Comparison of ENCODE assay signal across 22 mouse cellular contexts in the genomic region with DNA sequence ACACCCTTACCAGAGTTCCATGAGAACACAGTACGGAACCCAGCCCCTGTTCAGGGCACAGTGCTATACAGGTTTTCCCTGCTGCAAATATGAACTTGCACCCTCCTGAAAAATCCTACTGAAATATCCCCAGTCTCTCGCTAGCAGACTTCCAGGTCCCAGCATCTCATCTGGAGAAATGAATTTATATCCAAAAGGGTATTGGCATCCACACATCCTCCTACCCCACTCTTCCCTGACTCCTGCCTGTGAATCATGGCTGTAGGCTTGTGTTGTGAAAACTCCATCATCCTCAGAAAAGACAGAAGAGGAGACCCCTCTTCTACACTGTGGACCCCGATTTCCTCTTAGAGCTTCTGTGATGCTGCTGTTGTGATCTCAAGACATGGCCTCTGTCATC.
"Had no signal": no experiment of that assay in that cellular context is flagged by ENCODE, and none has a peak within 500 bp of the region (broad histone marks: within the 10 kb centered on the region; RNA-seq: fewer than 3 reads in every experiment).

No protein-coding gene starts in this region.

- DNase-seq: kidney, postnatal 25 days; layer of hippocampus, adult 9-11 months; left cerebral cortex, postnatal 4 days; liver, postnatal 0 days; lung, embryonic 14.5 days; retina, postnatal 1 day; right cerebral cortex, postnatal 25 days; spleen, adult 18-20 months; thymus, postnatal 25 days had no signal

- H3K9me3 ChIP-seq: limb, embryonic 12.5 days; limb, embryonic 15.5 days; midbrain, embryonic 12.5 days; midbrain, embryonic 15.5 days; neural tube, embryonic 12.5 days; neural tube, embryonic 15.5 days; stomach, embryonic 15.5 days had no signal

- H3K27me3 ChIP-seq: limb, embryonic 12.5 days; limb, embryonic 15.5 days; midbrain, embryonic 12.5 days; midbrain, embryonic 15.5 days; neural tube, embryonic 12.5 days; neural tube, embryonic 15.5 days; stomach, embryonic 15.5 days had no signal

- H3K27ac ChIP-seq: kidney, postnatal 0 days; layer of hippocampus, adult 2 months; limb, embryonic 12.5 days; limb, embryonic 15.5 days; liver, embryonic 14.5 days; macrophage; midbrain, embryonic 12.5 days; midbrain, embryonic 15.5 days; neural tube, embryonic 12.5 days; neural tube, embryonic 15.5 days; stomach, embryonic 15.5 days had no signal

- ATAC-seq: liver, postnatal 0 days; lung, postnatal 0 days; midbrain, embryonic 15.5 days had no signal

- H3K36me3 ChIP-seq: limb, embryonic 12.5 days; limb, embryonic 15.5 days; midbrain, embryonic 12.5 days; midbrain, embryonic 15.5 days; neural tube, embryonic 12.5 days; neural tube, embryonic 15.5 days; stomach, embryonic 15.5 days had no signal

- H3K4me2 ChIP-seq: limb, embryonic 12.5 days; limb, embryonic 15.5 days; liver, embryonic 11.5 days; lung, embryonic 14.5 days; midbrain, embryonic 12.5 days; midbrain, embryonic 15.5 days; neural tube, embryonic 12.5 days; neural tube, embryonic 15.5 days; stomach, embryonic 15.5 days had no signal

- H3K9ac ChIP-seq: limb, embryonic 12.5 days; limb, embryonic 15.5 days; liver, embryonic 14.5 days; liver, postnatal 0 days; lung, embryonic 14.5 days; midbrain, embryonic 12.5 days; midbrain, embryonic 15.5 days; neural tube, embryonic 12.5 days; neural tube, embryonic 15.5 days; stomach, embryonic 15.5 days had no signal

- H3K4me3 ChIP-seq: layer of hippocampus, adult 2 months; limb, embryonic 12.5 days; limb, embryonic 15.5 days; midbrain, embryonic 12.5 days; midbrain, embryonic 15.5 days; neural tube, embryonic 12.5 days; neural tube, embryonic 15.5 days; stomach, embryonic 15.5 days had no signal

- H3K4me1 ChIP-seq: midbrain, embryonic 15.5 days had no signal
